Mouse (Mus musculus) forebrain, postnatal 0 days (tissue): ENCODE measurements around the gene Pdcd2. TPM values are rescaled to one million over a fixed set of nuclear protein-coding genes. Genes with fewer than 3 reads are reported as not detected.
"Not testable (repeated sequence)": the region's sequence is repeated elsewhere in the genome, so short reads cannot be mapped to it uniquely, and the experiment has no call there.

Experiments
- ATAC-seq: fragments of 200-750 bp; cut with Nextera tagmentation; 2 replicates; pipeline ENCODE4 v1.8.0; 2017; ENCODE audit warnings: mild to moderate bottlenecking, moderate library complexity
- DNase-seq: peaks from one replicate; pipeline ENCODE4 v3.0.0-alpha.2; 2015
- H3K27ac ChIP-seq: fragments of 300-500 bp; sonication (generic); 2 replicates; pipeline ENCODE4 v1.5.1; 2014; ENCODE audit warnings: low read depth, mild to moderate bottlenecking, antibody characterized with exemption, low read length, moderate library complexity, mixed read lengths
- H3K27me3 ChIP-seq: fragments of 300-500 bp; sonication (generic); 2 replicates; pipeline ENCODE4 v1.6.1; 2014; ENCODE audit warnings: mild to moderate bottlenecking, low read length, mixed read lengths; ENCODE audit not compliant: insufficient read depth
- H3K36me3 ChIP-seq: fragments of 300-500 bp; sonication (generic); 2 replicates; pipeline ENCODE4 v1.6.1; 2014; ENCODE audit warnings: mild to moderate bottlenecking, moderate library complexity; ENCODE audit not compliant: insufficient read depth
- H3K4me1 ChIP-seq: fragments of 300-500 bp; sonication (generic); 2 replicates; pipeline ENCODE4 v1.6.1; 2014; ENCODE audit warnings: antibody characterized with exemption; ENCODE audit not compliant: insufficient read depth
- H3K4me2 ChIP-seq: fragments of 300-500 bp; sonication (generic); 2 replicates; pipeline ENCODE4 v1.6.1; 2014; ENCODE audit warnings: low read depth, mild to moderate bottlenecking, moderate library complexity
- H3K4me3 ChIP-seq: fragments of 300-500 bp; sonication (generic); 2 replicates; pipeline ENCODE4 v1.5.1; 2014; ENCODE audit warnings: low read depth, low read length, mixed read lengths
- H3K9ac ChIP-seq: fragments of 300-500 bp; sonication (generic); 2 replicates; pipeline ENCODE4 v1.6.1; 2014; ENCODE audit warnings: mild to moderate bottlenecking
- H3K9me3 ChIP-seq: fragments of 300-500 bp; sonication (generic); 2 replicates; pipeline ENCODE4 v1.6.1; 2016; ENCODE audit warnings: low read length
- CTCF ChIP-seq: sonication (generic); IDR thresholded peaks from 2 replicates; pipeline ENCODE4 v1.5.1; 2016; ENCODE audit warnings: antibody characterized with exemption, control low read depth, low read depth
- WGBS: fragments of 180-500 bp; shearing (Covaris S2); extraction: QIAGEN DNeasy Blood & Tissue Kit; methylation state at CpG from one replicate; pipeline ENCODE4 v1.1.7; 2014; 5-methylcytosine and 5-hydroxymethylcytosine counted together
- polyA plus RNA-seq: library from polyadenylated mRNA; unstranded; fragments of >200 nt; fragmentation: Nextera tagmentation; extraction: Ambion mirVana; gene quantifications from 2 replicates; pipeline ENCODE4 v1.2.1, GENCODE M21; 2015
- total RNA-seq: library from RNA; depleted of rRNA; stranded (reverse); fragments of >200 nt; gene quantifications from 2 replicates; pipeline ENCODE4 v1.2.3, GENCODE M21; 2014

Gene Pdcd2
- total and polyA plus RNA-seq, 2 experiments from 2014 or later = 49.9 to 57.9 TPM

DNA sequence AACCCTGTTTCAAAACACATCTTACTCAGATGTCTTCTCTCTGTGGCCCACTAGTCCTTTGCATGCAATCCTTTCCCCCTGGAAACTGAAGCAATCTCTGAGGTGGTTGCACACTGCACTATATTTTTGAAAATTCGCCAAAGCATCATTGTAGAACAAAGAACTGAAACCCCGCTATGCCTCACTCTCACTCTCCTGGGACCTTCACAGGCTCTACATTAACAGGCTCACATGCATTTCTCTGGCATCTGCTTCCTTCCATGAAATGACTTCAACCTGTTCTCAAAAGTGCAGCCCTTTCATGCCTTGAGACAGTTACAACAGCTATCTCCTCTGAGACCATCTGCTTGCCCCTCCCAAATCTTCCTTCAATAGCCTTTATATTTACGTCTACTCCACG is 19.3 kb upstream of the Pdcd2 start:
- Histone ChIP-seq H3K4me1 (no peaks in the 10 kb centered on the region), H3K4me3 (no peak overlapping the region), H3K27ac (no peak overlapping the region), H3K4me2 (no peak overlapping the region), H3K27me3 (no peaks in the 10 kb centered on the region), H3K9ac (no peak overlapping the region), H3K9me3 (no peaks in the 10 kb centered on the region), H3K36me3 (no peaks in the 10 kb centered on the region)
- ATAC-seq (no peak), DNase-seq (no peak)
- TF ChIP-seq CTCF = no peak
- WGBS = 77% methylated on average over 4 of the region's 4 CpGs

DNA sequence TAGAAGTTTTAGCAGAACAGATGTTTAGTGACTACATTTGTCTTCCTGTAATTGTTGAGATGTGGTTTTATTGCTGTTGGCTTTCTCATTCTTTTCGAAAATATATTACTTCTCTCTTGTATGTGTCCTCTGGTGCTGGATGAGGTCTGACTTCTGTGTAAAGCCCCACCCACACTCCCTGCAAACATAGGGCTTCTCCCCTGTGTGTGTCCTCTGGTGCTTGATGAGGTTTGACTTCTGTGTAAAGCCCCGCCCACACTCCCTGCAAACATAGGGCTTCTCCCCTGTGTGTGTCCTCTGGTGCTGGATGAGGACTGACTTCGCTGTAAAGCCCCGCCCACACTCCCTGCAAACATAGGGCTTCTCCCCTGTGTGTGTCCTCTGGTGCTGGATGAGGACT is 16.8 kb upstream of the Pdcd2 start:
- not testable (repeated sequence) for H3K27me3 ChIP-seq, H3K36me3 ChIP-seq, H3K4me3 ChIP-seq, H3K27ac ChIP-seq, H3K9ac ChIP-seq, H3K9me3 ChIP-seq, ATAC-seq, DNase-seq, H3K4me2 ChIP-seq, H3K4me1 ChIP-seq
- WGBS = 68% methylated on average over 4 of the region's 4 CpGs

- H3K4me2 ChIP-seq = no peak overlapping the region
- no peaks in the 10 kb centered on the region for H3K9me3 ChIP-seq
- no peak overlapping the region for H3K4me3 ChIP-seq
- H3K27me3 ChIP-seq = no peaks in the 10 kb centered on the region; the same call in 1 of the 2 replicates
- ATAC-seq (no peak), DNase-seq (no peak)
- 76% methylated on average over 4 of the region's 4 CpGs for WGBS
- H3K36me3 ChIP-seq = no peaks in the 10 kb centered on the region
- H3K4me1 ChIP-seq = no peaks in the 10 kb centered on the region
- no peak overlapping the region for H3K9ac ChIP-seq
- H3K27ac ChIP-seq = no peak overlapping the region
- TF ChIP-seq CTCF = no peak
Measured at GRCm38 (mm10) chr17:15540309-15540708, 13.2 kb upstream of the Pdcd2 start.

GRCm38 (mm10) chr17:15536457-15536904 is 9.4 kb upstream of the Pdcd2 start:
- WGBS = 1% methylated on average over 33 of the region's 33 CpGs
- H3K27me3 ChIP-seq = no peaks in the 10 kb centered on the region; the same call in 1 of the 2 replicates
- no peak for DNase-seq

DNA sequence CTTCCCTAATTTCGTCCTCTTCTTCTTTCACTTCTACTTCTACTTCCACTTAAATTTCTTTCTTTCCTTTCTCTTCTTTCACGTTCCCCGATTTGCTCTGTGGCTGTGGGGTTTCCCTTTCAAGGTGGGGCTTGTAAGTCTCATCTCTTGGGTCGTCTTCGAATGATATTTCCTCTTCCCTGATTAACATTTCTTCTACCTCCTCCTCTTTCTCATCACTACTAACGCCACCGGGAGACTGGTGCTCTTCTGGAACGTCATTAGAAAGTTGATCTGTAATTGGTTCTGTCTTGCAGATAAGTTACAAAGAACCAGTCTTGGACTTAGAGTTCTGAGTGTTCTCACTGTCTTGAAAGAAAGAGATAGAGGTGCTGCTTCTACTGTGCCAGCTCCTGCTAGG is 8.8 kb upstream of the Pdcd2 start:
- Histone ChIP-seq H3K4me3 (peak overlapping the region; percentile 42), H3K4me2 (peak overlapping the region; percentile 92), H3K36me3 (no peaks in the 10 kb centered on the region), H3K27ac (no peak overlapping the region), H3K4me1 (no peaks in the 10 kb centered on the region), H3K27me3 (no peaks in the 10 kb centered on the region; the same call in 1 of the 2 replicates), H3K9me3 (no peaks in the 10 kb centered on the region), H3K9ac (no peak overlapping the region)
- TF ChIP-seq CTCF = no peak
- DNase-seq (peak; percentile 15), ATAC-seq (0 out of 2 replicates have a peak, but pooled peaks have one; percentile 3)
- 20% methylated on average over 8 of the region's 8 CpGs for WGBS

More at GRCm38 (mm10) chr17:15536457-15536904, 9.4 kb upstream of the Pdcd2 start:
- Histone ChIP-seq H3K36me3 (no peaks in the 10 kb centered on the region), H3K4me1 (no peaks in the 10 kb centered on the region), H3K9ac (peak overlapping the region; percentile 44), H3K4me2 (peak overlapping the region; percentile 92), H3K27ac (no peak overlapping the region), H3K9me3 (no peaks in the 10 kb centered on the region), H3K4me3 (peak overlapping the region; percentile 42)
- ATAC-seq = no peak
- no peak for TF ChIP-seq CTCF

DNA sequence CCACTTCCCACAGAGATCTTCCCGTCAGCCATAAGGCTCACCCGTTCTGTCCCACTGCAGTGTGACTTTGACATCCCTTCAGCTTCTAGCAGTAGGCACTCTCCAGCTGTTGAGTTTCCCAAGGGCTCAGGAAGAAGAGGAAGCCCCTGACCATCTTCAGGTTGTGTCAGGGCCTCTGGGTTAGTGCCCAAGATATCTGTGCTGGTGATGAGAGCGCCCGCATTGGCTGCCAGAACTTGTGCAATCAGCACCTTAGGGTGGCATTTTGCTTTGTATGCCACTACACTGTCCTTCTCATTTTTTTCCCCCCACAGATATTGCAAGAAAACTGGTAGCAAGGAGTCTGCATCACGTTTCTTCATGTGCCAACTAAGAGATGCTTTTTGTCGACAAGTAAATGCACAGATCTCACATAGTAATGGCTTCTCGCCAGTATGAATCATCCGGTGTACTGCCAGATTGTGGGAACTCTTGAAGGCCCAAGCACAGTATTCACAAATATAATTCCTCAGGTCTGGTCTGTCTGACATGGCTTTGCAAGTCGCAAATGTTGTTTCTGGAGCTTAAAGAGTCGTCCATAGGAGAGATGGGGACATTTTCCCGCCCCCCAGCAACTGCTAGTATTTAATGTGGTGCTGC is 8.2 kb upstream of the Pdcd2 start:
- Histone ChIP-seq H3K27ac (no peak overlapping the region), H3K4me3 (no peak overlapping the region), H3K9ac (no peak overlapping the region), H3K9me3 (no peaks in the 10 kb centered on the region), H3K27me3 (no peaks in the 10 kb centered on the region; the same call in 1 of the 2 replicates), H3K4me1 (no peaks in the 10 kb centered on the region), H3K4me2 (no peak overlapping the region), H3K36me3 (no peaks in the 10 kb centered on the region)
- WGBS = 64% methylated on average over 11 of the region's 11 CpGs
- DNase-seq (peak; percentile 20), ATAC-seq (no peak)
- TF ChIP-seq CTCF = no peak

- peak; percentile 76 for DNase-seq
- WGBS = under 1% methylated on average over 5 of the region's 5 CpGs
- H3K27ac ChIP-seq = no peak overlapping the region
- TF ChIP-seq CTCF = peak; percentile 68
- H3K36me3 ChIP-seq = 0 out of 2 replicates have a peak, but pooled peaks cover 3% of the 10 kb centered on the region
- no peak overlapping the region for H3K9ac ChIP-seq
- H3K4me2 ChIP-seq = no peak overlapping the region
- no peaks in the 10 kb centered on the region for H3K9me3 ChIP-seq
- no peak overlapping the region for H3K4me3 ChIP-seq
- H3K27me3 ChIP-seq = no peaks in the 10 kb centered on the region
- ATAC-seq = peak; percentile 49
- peaks cover 4% of the 10 kb centered on the region; the same call in 1 of the 2 replicates for H3K4me1 ChIP-seq
Measured at GRCm38 (mm10) chr17:15530141-15530540, 3.0 kb upstream of the Pdcd2 start.
